Mouse (Mus musculus) ES-E14 (cell line): ENCODE results near the gene Ss18l1.

ENCODE experiments used
- CHD2 ChIP-seq: IDR thresholded peaks from 2 replicates; pipeline ENCODE4 v1.6.1; 2014; ENCODE audit warnings: mild to moderate bottlenecking, low read depth, low read length, inconsistent platforms
- HCFC1 ChIP-seq: IDR thresholded peaks from 2 replicates; pipeline ENCODE4 v1.6.1; 2012; ENCODE audit warnings: low read length, inconsistent platforms, borderline replicate concordance; ENCODE audit not compliant: insufficient read depth
- MAFK ChIP-seq: IDR thresholded peaks from 2 replicates; pipeline ENCODE4 v1.6.1; 2014; ENCODE audit warnings: mild to moderate bottlenecking, low read depth, low read length, inconsistent platforms; ENCODE audit not compliant: insufficient read depth
- ZC3H11A ChIP-seq: IDR thresholded peaks from 2 replicates; pipeline ENCODE4 v1.6.1; 2012; ENCODE audit warnings: low read depth, mild to moderate bottlenecking, inconsistent platforms, low read length, borderline replicate concordance
- ZNF384 ChIP-seq: IDR thresholded peaks from 2 replicates; pipeline ENCODE4 v1.6.1; 2012; ENCODE audit warnings: low read depth, low read length, inconsistent platforms

DNA sequence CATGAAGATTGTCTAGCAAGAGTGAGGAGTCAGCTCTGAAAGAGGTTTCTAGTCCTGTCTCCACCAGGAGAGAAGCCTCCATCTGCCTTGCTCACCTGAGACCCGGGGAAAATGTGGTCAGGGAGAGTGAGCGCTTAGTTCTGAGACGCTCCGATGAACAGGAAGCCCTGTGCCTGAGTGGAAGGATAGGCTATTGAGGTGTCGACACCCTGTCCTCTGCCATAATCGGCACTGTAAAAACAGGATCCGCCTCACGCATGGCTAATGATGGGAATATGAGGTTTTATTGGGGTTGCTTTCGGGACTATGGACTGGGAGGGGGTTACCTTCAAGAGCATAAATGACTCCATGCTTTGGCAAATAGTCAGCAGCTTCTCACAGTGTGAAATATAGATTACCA lies 23.7 kb upstream of the Ss18l1 start:
- TF ChIP-seq HCFC1 (no peak), ZNF384 (no peak), ZC3H11A (no peak), MAFK (no peak), CHD2 (no peak)
